7 mouse cellular contexts compared by ENCODE assay signal in the genomic region with DNA sequence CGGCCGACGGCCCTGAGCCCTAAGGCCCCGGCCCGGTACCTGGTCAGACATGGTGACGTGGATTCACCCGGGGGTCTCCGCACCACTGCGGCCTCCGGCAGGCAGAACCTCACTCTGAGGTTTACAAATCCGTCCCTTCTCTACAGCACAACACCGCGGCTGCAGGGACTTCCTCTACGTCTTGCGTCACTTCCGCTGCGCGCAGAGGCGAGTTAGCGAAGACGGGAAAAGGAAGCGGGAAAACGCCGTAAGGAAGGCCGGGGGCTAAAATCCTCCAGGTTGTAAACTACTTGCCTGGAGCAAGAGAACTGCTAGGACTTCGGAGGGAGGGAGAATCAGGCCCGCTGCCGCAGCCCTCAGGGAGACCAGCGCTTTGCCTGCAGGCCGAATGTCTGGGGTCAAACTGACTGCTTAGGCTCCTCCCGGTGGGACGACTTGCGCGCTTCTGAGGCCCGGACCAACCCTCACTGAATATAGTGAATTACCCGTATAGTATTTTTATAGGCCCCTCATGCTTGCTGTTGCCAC. TPM values are rescaled to one million over a fixed set of nuclear protein-coding genes. Genes with fewer than 3 reads are reported as not detected.
DNase-seq lines count a peak whose midpoint lies in the region; ATAC-seq lines count a peak whose summit lies in the region.

Gene Sumo1 (minus strand): TSS at position 194 of the 528 bp plus-strand sequence.

- WGBS in embryonic facial prominence, embryonic 12.5 days: under 1% methylated on average over 36 of the region's 36 CpGs
- under 1% methylated on average over 35 of the region's 36 CpGs for WGBS in limb, embryonic 11.5 days
- WGBS in midbrain, embryonic 14.5 days: under 1% methylated on average over 35 of the region's 36 CpGs

- DNase-seq in adrenal gland, postnatal 25 days: peak; percentile 88
- DNase-seq in heart, adult 11 months: peak; percentile 99
- DNase-seq in kidney, adult 18-20 months: peak; percentile 90
- peak; percentile 92 for DNase-seq in limb, embryonic 11.5 days (ENCODE audit: low spot score)
- peak; percentile 97 for DNase-seq in midbrain, embryonic 14.5 days
- DNase-seq in spleen, adult 18-20 months: peak; percentile 67 to 79

- H3K4me1 ChIP-seq in embryonic facial prominence, embryonic 12.5 days: peaks cover 13% of the 10 kb centered on the region
- H3K4me1 ChIP-seq in limb, embryonic 11.5 days (ENCODE audit: control insufficient read depth, insufficient read depth, low read length): no peaks in the 10 kb centered on the region
- peaks cover 16% of the 10 kb centered on the region for H3K4me1 ChIP-seq in midbrain, embryonic 14.5 days (ENCODE audit: control insufficient read depth, insufficient read depth, low read length)

- H3K9ac ChIP-seq in embryonic facial prominence, embryonic 12.5 days: peak within 1 kb of the TSS; percentile 99
- peak within 1 kb of the TSS; percentile 98 for H3K9ac ChIP-seq in limb, embryonic 11.5 days (ENCODE audit: low read length)
- peak within 1 kb of the TSS; percentile 91 for H3K9ac ChIP-seq in midbrain, embryonic 14.5 days (replicated peaks; ENCODE audit: low read length)

- peak within 1 kb of the TSS; percentile 83 for H3K4me2 ChIP-seq in embryonic facial prominence, embryonic 12.5 days (replicated peaks)
- peak within 1 kb of the TSS; percentile 62 for H3K4me2 ChIP-seq in limb, embryonic 11.5 days (ENCODE audit: low read depth, severe bottlenecking)
- peak within 1 kb of the TSS; percentile 85 for H3K4me2 ChIP-seq in midbrain, embryonic 14.5 days (ENCODE audit: low read length)

- no peaks in the 10 kb centered on the region for H3K27me3 ChIP-seq in embryonic facial prominence, embryonic 12.5 days
- no peaks in the 10 kb centered on the region for H3K27me3 ChIP-seq in limb, embryonic 11.5 days (ENCODE audit: control insufficient read depth, insufficient read depth, low read length)
- no peaks in the 10 kb centered on the region for H3K27me3 ChIP-seq in midbrain, embryonic 14.5 days (ENCODE audit: control insufficient read depth, insufficient read depth, low read length)

- H3K27ac ChIP-seq in embryonic facial prominence, embryonic 12.5 days: peak within 1 kb of the TSS; percentile 97
- peak within 1 kb of the TSS; percentile 93 for H3K27ac ChIP-seq in limb, embryonic 11.5 days (replicated peaks; ENCODE audit: low read depth, low read length)
- peak within 1 kb of the TSS; percentile 94 for H3K27ac ChIP-seq in midbrain, embryonic 14.5 days (replicated peaks; ENCODE audit: low read depth, low read length)

- peak within 1 kb of the TSS; percentile 99 for H3K4me3 ChIP-seq in embryonic facial prominence, embryonic 12.5 days
- H3K4me3 ChIP-seq in limb, embryonic 11.5 days (ENCODE audit: low read depth, low read length): peak within 1 kb of the TSS; percentile 98
- peak within 1 kb of the TSS; percentile 84 for H3K4me3 ChIP-seq in midbrain, embryonic 14.5 days (replicated peaks; ENCODE audit: low read depth, low read length)

- ATAC-seq in embryonic facial prominence, embryonic 12.5 days (ENCODE audit: insufficient number of reproducible peaks, insufficient read depth, low FRiP score, low TSS enrichment): peak; percentile 87
- ATAC-seq in limb, embryonic 11.5 days (ENCODE audit: insufficient number of reproducible peaks, low FRiP score, low TSS enrichment, low read depth): peak; percentile 92
- peak; percentile 95 for ATAC-seq in midbrain, embryonic 14.5 days (ENCODE audit: low FRiP score, low TSS enrichment)

- no peaks in the 10 kb centered on the region for H3K9me3 ChIP-seq in embryonic facial prominence, embryonic 12.5 days
- no peaks in the 10 kb centered on the region for H3K9me3 ChIP-seq in limb, embryonic 11.5 days (ENCODE audit: control insufficient read depth, low read length)
- H3K9me3 ChIP-seq in midbrain, embryonic 14.5 days (ENCODE audit: control insufficient read depth, low read length): no peaks in the 10 kb centered on the region

- peaks cover 3% of the 10 kb centered on the region; the same call in 1 of the 2 replicates for H3K36me3 ChIP-seq in embryonic facial prominence, embryonic 12.5 days
- H3K36me3 ChIP-seq in limb, embryonic 11.5 days (ENCODE audit: control insufficient read depth, insufficient read depth, low read length): no peaks in the 10 kb centered on the region
- no peaks in the 10 kb centered on the region for H3K36me3 ChIP-seq in midbrain, embryonic 14.5 days (ENCODE audit: control insufficient read depth, insufficient read depth, low read length)

RNA-seq across cellular contexts. Expression of gene Sumo1, which starts in this region (rescaled TPM):
- total RNA-seq in adrenal gland, postnatal 25 days (2021): 160 and 162 TPM in 2 replicates
- polyA plus RNA-seq in embryonic facial prominence, embryonic 12.5 days (2016; fragmentation: Nextera tagmentation; extraction: Ambion mirVana): 451 and 494 TPM in 2 replicates
- 597 and 627 TPM in 2 replicates for polyA plus RNA-seq in limb, embryonic 11.5 days (2014; fragmentation: Nextera tagmentation; extraction: Ambion mirVana)
- 387 and 419 TPM in 2 replicates for polyA plus RNA-seq in midbrain, embryonic 14.5 days (2014; fragmentation: Nextera tagmentation; extraction: Ambion mirVana)

Comparison
In these comparisons a context has a peak if more than half of its experiments do, and no peak if none do; other contexts are left out.
1. Peak in every context shown above with its lines: DNase-seq, ATAC-seq, H3K4me3 ChIP-seq and H3K27ac ChIP-seq.